Mouse (Mus musculus): ENCODE results near the gene Itgal. TPM values are rescaled to one million over a fixed set of nuclear protein-coding genes. Genes with fewer than 3 reads are reported as not detected.

Itgal gene
- polyA plus RNA-seq, 1 experiment = 0.87 TPM

DNA sequence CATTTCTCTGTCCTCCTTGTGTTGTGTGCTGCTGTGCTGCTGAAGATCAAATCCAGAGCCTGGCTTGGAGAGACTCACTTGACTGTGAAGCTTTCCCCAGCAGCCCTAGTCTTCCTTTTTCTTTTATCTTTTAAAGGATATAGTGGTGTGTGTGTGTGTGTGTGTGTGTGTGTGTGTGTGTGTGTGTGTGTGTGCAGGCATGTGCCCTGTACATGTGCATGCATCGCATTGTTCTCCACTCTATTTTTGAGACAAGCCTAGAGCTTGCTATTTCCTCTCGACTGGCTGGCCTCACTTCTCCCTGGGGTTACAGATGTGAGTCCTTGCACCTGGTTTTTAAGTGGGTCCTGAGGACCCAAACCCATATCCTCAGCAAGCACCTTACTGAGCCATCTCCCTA is 13.9 kb upstream of the Itgal start:
- no peak for DNase-seq
- TF ChIP-seq CTCF (IDR thresholded peaks at IDR 0.05; ENCODE audit: borderline replicate concordance, insufficient read depth, low read depth, low read length) (no peak), POLR2A (IDR thresholded peaks at IDR 0.05; ENCODE audit: borderline replicate concordance, insufficient read depth, low read length) (no peak)
- Histone ChIP-seq H3K27ac (ENCODE audit: insufficient read depth, low read length) (no peak overlapping the region), H3K27me3 (ENCODE audit: control insufficient read depth, insufficient read depth, low read length) (no peaks in the 10 kb centered on the region), H3K4me1 (ENCODE audit: control insufficient read depth, insufficient read depth, low read length) (no peaks in the 10 kb centered on the region), H3K4me3 (replicated peaks; ENCODE audit: insufficient read depth, low read depth, low read length) (no peak overlapping the region)
- whole genome bisulfite sequencing = 86% methylated on average over 2 of the region's 2 CpGs

DNA sequence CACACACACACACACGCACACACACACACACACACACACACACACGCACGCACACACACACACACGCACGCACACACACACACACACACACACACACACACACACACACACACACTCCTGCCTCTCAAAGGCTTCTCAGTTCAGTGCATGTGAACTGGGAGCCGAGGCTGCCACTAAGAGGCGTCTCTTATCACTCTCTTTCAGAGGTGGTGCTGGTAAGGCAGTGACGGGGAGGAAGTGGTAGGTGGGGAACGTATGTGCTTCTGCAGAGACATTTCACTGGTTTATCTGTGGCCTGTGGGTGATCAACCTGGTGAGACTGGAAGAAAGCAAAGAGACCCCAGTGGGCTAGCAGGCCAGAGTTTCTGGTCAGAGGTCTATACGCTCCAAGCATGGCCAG is 10.9 kb upstream of the Itgal start:
- H3K4me1 ChIP-seq (ENCODE audit: control insufficient read depth, insufficient read depth, low read length) = no peaks in the 10 kb centered on the region
- H3K27ac ChIP-seq (ENCODE audit: insufficient read depth, low read length) = no peak overlapping the region
- TF ChIP-seq POLR2A (IDR thresholded peaks at IDR 0.05; ENCODE audit: borderline replicate concordance, insufficient read depth, low read length) = no peak
- TF ChIP-seq CTCF (IDR thresholded peaks at IDR 0.05; ENCODE audit: borderline replicate concordance, insufficient read depth, low read depth, low read length) = no peak
- no peak overlapping the region for H3K4me3 ChIP-seq (replicated peaks; ENCODE audit: insufficient read depth, low read depth, low read length)
- DNase-seq = no peak
- H3K27me3 ChIP-seq (ENCODE audit: control insufficient read depth, insufficient read depth, low read length) = no peaks in the 10 kb centered on the region
- WGBS = 75% methylated on average over 10 of the region's 10 CpGs

DNA sequence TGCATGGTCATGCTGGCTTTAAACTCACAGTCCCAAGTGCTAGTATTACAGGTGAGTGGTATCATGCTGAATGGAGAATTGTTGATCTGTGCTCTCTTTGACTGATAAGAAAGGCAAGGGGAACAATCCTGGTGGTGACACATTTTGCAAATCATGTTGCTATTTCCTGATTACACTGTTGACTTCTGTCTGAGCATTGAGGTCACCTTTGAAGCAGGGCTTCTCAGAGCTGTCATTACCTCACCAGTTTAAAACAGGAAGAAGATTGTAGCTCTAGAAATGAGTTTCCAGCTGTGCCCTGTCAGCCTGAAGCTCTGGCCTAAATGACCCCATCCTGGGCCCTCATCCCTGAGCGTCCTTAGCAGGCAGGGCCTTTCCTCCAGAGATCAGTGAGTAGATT is 8.1 kb upstream of the Itgal start:
- 80% methylated on average over 1 of the region's 1 CpGs for WGBS
- TF ChIP-seq CTCF (IDR thresholded peaks at IDR 0.05; ENCODE audit: borderline replicate concordance, insufficient read depth, low read depth, low read length) = no peak
- TF ChIP-seq POLR2A (IDR thresholded peaks at IDR 0.05; ENCODE audit: borderline replicate concordance, insufficient read depth, low read length) = no peak
- Histone ChIP-seq H3K4me1 (ENCODE audit: control insufficient read depth, insufficient read depth, low read length) (no peaks in the 10 kb centered on the region), H3K4me3 (replicated peaks; ENCODE audit: insufficient read depth, low read depth, low read length) (no peak overlapping the region), H3K27me3 (ENCODE audit: control insufficient read depth, insufficient read depth, low read length) (no peaks in the 10 kb centered on the region), H3K27ac (ENCODE audit: insufficient read depth, low read length) (no peak overlapping the region)
- no peak for DNase-seq

DNA sequence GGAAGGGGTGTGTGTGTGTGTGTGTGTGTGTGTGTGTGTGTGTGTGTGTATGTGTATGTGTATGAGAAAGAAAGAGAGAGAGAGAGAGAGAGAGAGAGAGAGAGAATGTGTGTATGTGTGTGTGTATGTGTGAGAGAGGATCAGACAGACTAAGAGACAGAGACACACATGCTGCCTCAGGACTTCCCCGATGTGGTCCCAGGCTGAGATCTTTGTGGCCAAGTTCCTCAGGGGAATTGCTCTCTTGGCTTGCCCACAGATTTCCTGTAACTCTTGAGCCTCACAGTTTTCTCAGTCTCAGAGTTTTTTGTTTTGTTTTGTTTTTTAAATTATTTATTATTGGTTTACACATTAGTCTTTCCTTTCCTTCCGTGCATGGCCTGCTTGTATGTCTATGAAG is 6.8 kb upstream of the Itgal start:
- WGBS = 77% methylated on average over 2 of the region's 2 CpGs
- H3K27ac ChIP-seq (ENCODE audit: insufficient read depth, low read length) = no peak overlapping the region
- TF ChIP-seq CTCF (IDR thresholded peaks at IDR 0.05; ENCODE audit: borderline replicate concordance, insufficient read depth, low read depth, low read length) = no peak
- TF ChIP-seq POLR2A (IDR thresholded peaks at IDR 0.05; ENCODE audit: borderline replicate concordance, insufficient read depth, low read length) = no peak
- no peaks in the 10 kb centered on the region for H3K27me3 ChIP-seq (ENCODE audit: control insufficient read depth, insufficient read depth, low read length)
- no peak for DNase-seq
- H3K4me3 ChIP-seq (replicated peaks; ENCODE audit: insufficient read depth, low read depth, low read length) = no peak overlapping the region
- H3K4me1 ChIP-seq (ENCODE audit: control insufficient read depth, insufficient read depth, low read length) = no peaks in the 10 kb centered on the region

DNA sequence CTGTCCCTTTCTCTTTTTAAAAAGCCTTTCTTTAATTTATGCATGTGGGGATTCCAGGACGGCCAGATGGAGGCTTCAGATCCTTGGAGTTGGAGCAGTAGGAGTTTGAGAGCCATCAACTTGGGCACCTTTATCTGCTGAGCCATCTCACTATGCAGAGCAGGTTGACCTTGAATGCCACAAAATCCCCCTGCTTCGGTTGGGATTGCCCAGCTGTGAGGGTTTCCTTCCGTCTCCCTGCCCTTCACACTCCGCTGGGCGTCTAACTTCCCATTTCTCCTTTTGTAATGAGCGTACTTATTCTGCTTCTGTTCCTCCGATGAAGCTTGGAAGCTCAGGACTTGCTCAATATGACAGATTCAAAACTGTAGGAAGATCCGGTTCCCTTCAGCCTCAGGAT is 5.9 kb upstream of the Itgal start:
- Histone ChIP-seq H3K4me1 (ENCODE audit: control insufficient read depth, insufficient read depth, low read length) (no peaks in the 10 kb centered on the region), H3K27me3 (ENCODE audit: control insufficient read depth, insufficient read depth, low read length) (no peaks in the 10 kb centered on the region), H3K27ac (ENCODE audit: insufficient read depth, low read length) (no peak overlapping the region), H3K4me3 (replicated peaks; ENCODE audit: insufficient read depth, low read depth, low read length) (no peak overlapping the region)
- TF ChIP-seq POLR2A (IDR thresholded peaks at IDR 0.05; ENCODE audit: borderline replicate concordance, insufficient read depth, low read length) (no peak), CTCF (IDR thresholded peaks at IDR 0.05; ENCODE audit: borderline replicate concordance, insufficient read depth, low read depth, low read length) (no peak)
- 30% methylated on average over 8 of the region's 8 CpGs for WGBS
- no peak for DNase-seq

DNA sequence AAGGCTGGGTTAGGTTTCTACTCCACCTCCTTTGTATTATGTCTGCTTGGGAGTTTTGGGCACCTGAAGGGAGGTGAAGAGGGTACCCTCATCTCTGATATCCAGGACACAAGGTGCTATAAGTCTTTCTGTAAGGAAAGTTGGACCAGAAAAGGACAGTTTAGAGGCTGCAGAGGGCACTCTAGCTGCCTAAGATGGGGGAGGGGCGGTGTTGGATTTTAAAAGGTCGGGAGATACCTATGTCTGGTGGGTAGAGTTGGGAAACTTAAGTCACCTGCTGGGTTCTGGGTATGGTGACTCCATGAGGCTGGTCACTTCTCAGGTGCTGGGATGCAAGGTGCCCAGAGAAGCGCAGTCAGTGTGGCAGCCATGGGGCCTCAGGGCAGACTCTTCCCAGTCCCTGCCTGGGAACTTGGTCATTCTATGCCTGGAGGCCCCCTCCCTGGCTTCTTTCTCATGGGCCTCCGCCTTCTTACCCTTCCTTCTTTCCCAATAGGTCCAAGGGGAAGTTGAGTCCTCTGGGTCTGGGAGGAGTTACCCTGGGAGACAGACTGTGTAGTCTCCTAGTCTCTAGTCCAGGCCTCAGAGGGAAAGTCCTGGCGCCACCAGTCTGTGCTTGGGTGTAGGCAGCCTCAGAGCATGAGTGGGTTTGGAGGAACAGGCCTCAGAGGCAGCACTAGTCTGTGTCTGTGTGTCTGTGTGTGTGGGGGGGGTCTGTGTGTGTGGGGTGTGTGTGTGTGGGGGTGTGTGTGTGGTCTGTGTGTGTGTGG is 911 bp downstream of the Itgal start:
- no peaks in the 10 kb centered on the region for H3K27me3 ChIP-seq (ENCODE audit: control insufficient read depth, insufficient read depth, low read length)
- H3K27ac ChIP-seq (ENCODE audit: insufficient read depth, low read length) = no peak overlapping the region
- WGBS = 87% methylated on average over 5 of the region's 5 CpGs
- no peak overlapping the region for H3K4me3 ChIP-seq (replicated peaks; ENCODE audit: insufficient read depth, low read depth, low read length)
- no peak for TF ChIP-seq CTCF (IDR thresholded peaks at IDR 0.05; ENCODE audit: borderline replicate concordance, insufficient read depth, low read depth, low read length)
- TF ChIP-seq POLR2A (IDR thresholded peaks at IDR 0.05; ENCODE audit: borderline replicate concordance, insufficient read depth, low read length) = no peak
- H3K4me1 ChIP-seq (ENCODE audit: control insufficient read depth, insufficient read depth, low read length) = no peaks in the 10 kb centered on the region
- no peak for DNase-seq

DNA sequence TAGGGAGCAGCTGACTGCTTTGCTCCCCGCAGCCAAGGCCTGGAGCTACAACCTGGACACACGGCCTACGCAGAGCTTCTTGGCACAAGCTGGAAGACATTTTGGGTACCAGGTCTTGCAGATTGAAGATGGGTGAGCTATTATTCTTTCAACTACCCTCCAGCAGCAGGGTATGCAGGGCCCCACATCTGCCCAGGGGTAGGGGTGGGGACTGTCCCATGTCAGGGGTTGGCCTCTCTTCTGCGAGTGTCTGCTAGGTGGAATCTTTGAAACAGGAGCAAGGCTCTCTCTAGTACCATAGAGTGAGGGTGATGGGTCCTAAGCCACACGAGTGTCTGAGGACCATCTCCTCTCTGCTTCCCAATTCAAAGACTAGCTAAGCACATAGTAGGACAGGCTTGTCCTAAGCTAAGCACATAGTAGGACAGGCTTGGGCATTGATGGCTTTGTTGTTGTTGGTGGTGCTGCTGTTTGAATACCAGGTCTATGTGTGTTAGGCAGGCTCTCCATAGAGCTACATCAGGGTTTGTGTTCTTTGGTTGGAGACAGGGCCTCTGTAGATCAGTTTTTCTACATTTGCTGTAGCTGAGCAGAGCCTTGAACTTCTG is 1.6 kb downstream of the Itgal start:
- TF ChIP-seq CTCF (IDR thresholded peaks at IDR 0.05; ENCODE audit: borderline replicate concordance, insufficient read depth, low read depth, low read length) (no peak), POLR2A (IDR thresholded peaks at IDR 0.05; ENCODE audit: borderline replicate concordance, insufficient read depth, low read length) (no peak)
- DNase-seq = no peak
- Histone ChIP-seq H3K4me3 (replicated peaks; ENCODE audit: insufficient read depth, low read depth, low read length) (no peak overlapping the region), H3K27me3 (ENCODE audit: control insufficient read depth, insufficient read depth, low read length) (no peaks in the 10 kb centered on the region), H3K4me1 (ENCODE audit: control insufficient read depth, insufficient read depth, low read length) (no peaks in the 10 kb centered on the region), H3K27ac (ENCODE audit: insufficient read depth, low read length) (no peak overlapping the region)
- whole genome bisulfite sequencing = 95% methylated on average over 5 of the region's 5 CpGs

DNA sequence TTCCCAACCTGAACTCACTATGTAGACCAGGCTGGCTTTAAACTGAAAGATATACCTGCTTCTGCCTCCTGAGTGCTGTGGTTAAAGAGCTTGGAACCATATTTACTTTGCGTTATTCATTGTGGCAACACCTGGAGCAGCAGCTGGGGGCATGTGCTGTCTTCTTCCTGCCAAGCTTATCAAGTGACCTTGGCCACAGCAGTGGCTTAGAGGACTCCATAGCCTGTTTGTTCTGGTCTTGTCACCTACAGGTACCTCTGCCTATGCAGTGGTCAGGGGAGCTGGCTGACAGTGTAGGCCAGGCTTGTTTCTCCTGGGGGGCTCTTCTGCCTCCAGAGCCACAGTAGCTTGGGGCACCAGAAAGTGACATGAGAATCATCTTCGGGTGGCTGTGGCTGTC is 12.4 kb downstream of the Itgal start:
- Histone ChIP-seq H3K4me1 (ENCODE audit: control insufficient read depth, insufficient read depth, low read length) (no peaks in the 10 kb centered on the region), H3K4me3 (replicated peaks; ENCODE audit: insufficient read depth, low read depth, low read length) (no peak overlapping the region), H3K27ac (ENCODE audit: insufficient read depth, low read length) (no peak overlapping the region), H3K27me3 (ENCODE audit: control insufficient read depth, insufficient read depth, low read length) (no peaks in the 10 kb centered on the region)
- no peak for TF ChIP-seq CTCF (IDR thresholded peaks at IDR 0.05; ENCODE audit: borderline replicate concordance, insufficient read depth, low read depth, low read length)
- no peak for TF ChIP-seq POLR2A (IDR thresholded peaks at IDR 0.05; ENCODE audit: borderline replicate concordance, insufficient read depth, low read length)
- WGBS = 77% methylated on average over 2 of the region's 2 CpGs
- DNase-seq = no peak
